Mouse (Mus musculus) spleen, postnatal 10 days (tissue): Measurements from ENCODE around the gene Dock1.

ENCODE experiments used
- DNase-seq, 2 experiments: peaks; one replicate each; pipeline ENCODE4 v3.0.0; 2021 to 2022; ENCODE audit warnings: low spot score in 2 of 2

Gene Dock1

GRCm38 (mm10) chr7:135158381-135158780, 487.9 kb downstream of the Dock1 start:
- DNase-seq = no peak

GRCm38 (mm10) chr7:135159606-135160005, 489.2 kb downstream of the Dock1 start:
- no peak for DNase-seq

GRCm38 (mm10) chr7:135165155-135165554, 494.7 kb downstream of the Dock1 start:
- DNase-seq = no peak

- DNase-seq = no peak
Measured at GRCm38 (mm10) chr7:135169936-135170335, 499.5 kb downstream of the Dock1 start.

GRCm38 (mm10) chr7:135172219-135172618, 501.8 kb downstream of the Dock1 start:
- DNase-seq = no peak

GRCm38 (mm10) chr7:135194190-135194589, 523.7 kb downstream of the Dock1 start:
- no peak for DNase-seq

- no peak for DNase-seq
Measured at GRCm38 (mm10) chr7:135195631-135196030, 525.2 kb downstream of the Dock1 start.

GRCm38 (mm10) chr7:135196828-135197227, 526.4 kb downstream of the Dock1 start:
- no peak for DNase-seq

GRCm38 (mm10) chr7:135203920-135204319, 533.5 kb downstream of the Dock1 start:
- DNase-seq = no peak

- no peak for DNase-seq
Measured at GRCm38 (mm10) chr7:135205111-135205510, 534.7 kb downstream of the Dock1 start.

GRCm38 (mm10) chr7:135208947-135209567, 538.6 kb downstream of the Dock1 start:
- DNase-seq = no peak

GRCm38 (mm10) chr7:135210296-135210695, 539.8 kb downstream of the Dock1 start:
- no peak for DNase-seq

GRCm38 (mm10) chr7:135210831-135211230, 540.4 kb downstream of the Dock1 start:
- DNase-seq = no peak

- DNase-seq = no peak
Measured at GRCm38 (mm10) chr7:135212505-135212904, 542.1 kb downstream of the Dock1 start.

GRCm38 (mm10) chr7:135221475-135221874, 551.0 kb downstream of the Dock1 start:
- DNase-seq = no peak
